Mouse (Mus musculus) midbrain, embryonic 15.5 days (tissue): ENCODE results near the gene Ccni. TPM values are rescaled to one million over a fixed set of nuclear protein-coding genes. Genes with fewer than 3 reads are reported as not detected.

Experiments
- polyA plus RNA-seq: library from polyadenylated mRNA; unstranded; fragments of >200 nt; fragmentation: Nextera tagmentation; extraction: Ambion mirVana; gene quantifications from 2 replicates; pipeline ENCODE4 v1.2.1, GENCODE M21; 2015

Gene Ccni
- polyA plus RNA-seq, 1 experiment from 2014 or later, result 143 TPM

Other genes with a start within 250 kb of the Ccni start
- gene Sowahb, start 161.5 kb downstream of the Ccni start, polyA plus RNA-seq, result 0.04 TPM in 2 replicates
- 148 TPM in 2 replicates for gene Sept11, start 113.1 kb downstream of the Ccni start, polyA plus RNA-seq
- gene 2010109A12Rik, start within 50 bp of the Ccni start, polyA plus RNA-seq, result 2.3 and 2.4 TPM in 2 replicates
- gene Ccng2, start 60.8 kb upstream of the Ccni start, polyA plus RNA-seq, result 83.0 and 92.7 TPM in 2 replicates